Mouse (Mus musculus) layer of hippocampus, adult 2 months (tissue): ENCODE data around the gene Plcb3. TPM values are rescaled to one million over a fixed set of nuclear protein-coding genes. Genes with fewer than 3 reads are reported as not detected.

Source experiments
- DNase-seq, 2 experiments: peaks; one replicate each; pipeline ENCODE4 v3.0.0; 2022; ENCODE audit warnings: low spot score in 2 of 2
- H3K27ac ChIP-seq: fragments of 200-600 bp; 2 replicates; pipeline ENCODE4 v1.8.1; 2022
- H3K4me3 ChIP-seq: fragments of 200-600 bp; 2 replicates; pipeline ENCODE4 v1.8.1; 2022; ENCODE audit warnings: mild to moderate bottlenecking
- CTCF ChIP-seq: fragments of 200-600 bp; conservative IDR thresholded peaks from 2 replicates; pipeline ENCODE4 v1.8.1; 2022; ENCODE audit warnings: antibody characterized with exemption, mild to moderate bottlenecking, moderate library complexity
- total RNA-seq, 2 experiments: library from RNA; stranded (reverse); gene quantifications; 2 replicates each; pipeline ENCODE4 v1.2.3; 2021

Gene Plcb3
- total RNA-seq, 2 experiments from 2014 or later, result 14.8 to 17.4 TPM

GRCm38 (mm10) chr19:6952712-6953037, 23.6 kb downstream of the Plcb3 start:
- no peak for TF ChIP-seq CTCF
- peak overlapping the region; percentile 97 for H3K27ac ChIP-seq
- no peak for DNase-seq
- H3K4me3 ChIP-seq, result peak overlapping the region; percentile 66

- Histone ChIP-seq H3K4me3 (peak overlapping the region; percentile 66), H3K27ac (peak overlapping the region; percentile 97)
- TF ChIP-seq CTCF, result no peak
- DNase-seq, result peak; percentile 66 to 77
Measured at GRCm38 (mm10) chr19:6951994-6952711, 24.1 kb downstream of the Plcb3 start.

- H3K27ac ChIP-seq, result peak overlapping the region; percentile 97
- TF ChIP-seq CTCF, result no peak
- peak; percentile 92 to 97 for DNase-seq
- H3K4me3 ChIP-seq, result peak overlapping the region; percentile 66
Measured at GRCm38 (mm10) chr19:6951381-6951968, 24.8 kb downstream of the Plcb3 start.

- DNase-seq, result peak; percentile 63
- TF ChIP-seq CTCF, result no peak
- Histone ChIP-seq H3K4me3 (peak overlapping the region; percentile 66), H3K27ac (peak overlapping the region; percentile 97)
Measured at GRCm38 (mm10) chr19:6950613-6951153, 25.6 kb downstream of the Plcb3 start.

GRCm38 (mm10) chr19:6949951-6950350, 26.3 kb downstream of the Plcb3 start:
- no peak for DNase-seq
- no peak for TF ChIP-seq CTCF
- Histone ChIP-seq H3K27ac (peak overlapping the region; percentile 97; the same call in 1 of the 2 replicates), H3K4me3 (peak overlapping the region; percentile 66)

- DNase-seq, result no peak
- Histone ChIP-seq H3K4me3 (no peak overlapping the region), H3K27ac (no peak overlapping the region)
- no peak for TF ChIP-seq CTCF
Measured at GRCm38 (mm10) chr19:6949532-6949931, 26.7 kb downstream of the Plcb3 start.

GRCm38 (mm10) chr19:6948186-6948585, 28.1 kb downstream of the Plcb3 start:
- DNase-seq, result no peak

GRCm38 (mm10) chr19:6947742-6948141, 28.5 kb downstream of the Plcb3 start:
- DNase-seq, result no peak
- no peak for TF ChIP-seq CTCF
- no peak overlapping the region for H3K27ac ChIP-seq
- no peak overlapping the region for H3K4me3 ChIP-seq

More at GRCm38 (mm10) chr19:6948186-6948585, 28.1 kb downstream of the Plcb3 start:
- Histone ChIP-seq H3K4me3 (no peak overlapping the region), H3K27ac (no peak overlapping the region)
- TF ChIP-seq CTCF, result no peak

GRCm38 (mm10) chr19:6943709-6944108, 32.6 kb downstream of the Plcb3 start:
- TF ChIP-seq CTCF, result no peak
- no peak for DNase-seq
- no peak overlapping the region for H3K27ac ChIP-seq
- H3K4me3 ChIP-seq, result no peak overlapping the region

GRCm38 (mm10) chr19:6942764-6943163, 33.5 kb downstream of the Plcb3 start:
- Histone ChIP-seq H3K4me3 (peak overlapping the region; percentile 81), H3K27ac (peak overlapping the region; percentile 98)
- TF ChIP-seq CTCF, result no peak
- no peak for DNase-seq

- DNase-seq, result peak; percentile 95
- TF ChIP-seq CTCF, result no peak; the same call in 1 of the 2 replicates
- Histone ChIP-seq H3K4me3 (peak within 1 kb of the TSS; percentile 81), H3K27ac (peak within 1 kb of the TSS; percentile 98)
Measured at GRCm38 (mm10) chr19:6942249-6942691, 34.0 kb downstream of the Plcb3 start, which contains the start of gene Gpr137. TSS of gene Gpr137 (minus strand) at chr19:6942480.

- peak; percentile 33; the same call in 1 of the 2 replicates for TF ChIP-seq CTCF
Measured at GRCm38 (mm10) chr19:6941372-6942248, 34.7 kb downstream of the Plcb3 start, which contains the start of gene Bad. TSS of gene Bad (plus strand) at chr19:6941861.

More at GRCm38 (mm10) chr19:6941372-6942248, 34.7 kb downstream of the Plcb3 start, which contains the start of gene Bad:
- H3K27ac ChIP-seq, result peak within 1 kb of the TSS; percentile 98
- H3K4me3 ChIP-seq, result peak within 1 kb of the TSS; percentile 81
- DNase-seq, result peak; percentile 89 to 96
